Mouse (Mus musculus) MEL (cell line): Measurements from ENCODE around the gene Tmem144. TPM values are rescaled to one million over a fixed set of nuclear protein-coding genes. Genes with fewer than 3 reads are reported as not detected.

Experiments
- DNase-seq: peaks from one replicate; pipeline ENCODE4 v3.0.0; 2011; ENCODE audit warnings: low read depth, low spot score
- H3K27ac ChIP-seq: 2 replicates; pipeline ENCODE4 v1.5.1; 2012; ENCODE audit warnings: low read depth, mild to moderate bottlenecking, control low read depth, low read length, moderate library complexity; ENCODE audit not compliant: control insufficient read depth
- H3K27me3 ChIP-seq, 2 experiments: fragments of 150-350 bp in 1 of 2; sonication (generic) in 1 of 2; 2 replicates each; pipeline ENCODE4 v1.6.1; 2012; ENCODE audit warnings: low read length in 2 of 2, mild to moderate bottlenecking in 2 of 2, improper control_type of control experiment in 1 of 2, moderate library complexity in 1 of 2; ENCODE audit not compliant: insufficient read depth in 2 of 2, control insufficient read depth in 1 of 2
- H3K36me3 ChIP-seq, 2 experiments: 2 replicates each; pipeline ENCODE4 v1.6.1; 2012 to 2014; ENCODE audit warnings: low read length in 2 of 2, improper control_type of control experiment in 1 of 2, inconsistent platforms in 1 of 2, mild to moderate bottlenecking in 1 of 2; ENCODE audit not compliant: insufficient read depth in 2 of 2, control insufficient read depth in 1 of 2
- H3K4me1 ChIP-seq, 2 experiments: fragments of 150-350 bp in 1 of 2; sonication (generic) in 1 of 2; 2 replicates each; pipeline ENCODE4 v1.6.1; 2012; ENCODE audit warnings: low read length in 2 of 2, improper control_type of control experiment in 1 of 2, mild to moderate bottlenecking in 1 of 2; ENCODE audit not compliant: insufficient read depth in 2 of 2, control insufficient read depth in 1 of 2
- H3K4me3 ChIP-seq, 2 experiments: fragments of 150-350 bp in 1 of 2; sonication (generic) in 1 of 2; 2 replicates each; pipeline ENCODE4 v1.5.1; 2012; ENCODE audit warnings: low read depth in 2 of 2, low read length in 2 of 2, mild to moderate bottlenecking in 2 of 2, moderate library complexity in 2 of 2, control low read depth in 1 of 2, improper control_type of control experiment in 1 of 2; ENCODE audit not compliant: control insufficient read depth in 1 of 2, insufficient read depth in 1 of 2
- H3K79me2 ChIP-seq: 2 replicates; pipeline ENCODE4 v1.6.1; 2012; ENCODE audit warnings: mild to moderate bottlenecking, low read length, moderate library complexity; ENCODE audit not compliant: control insufficient read depth, poor library complexity, insufficient read depth
- H3K9ac ChIP-seq: 2 replicates; pipeline ENCODE4 v1.6.1; 2012; ENCODE audit warnings: low read depth, mild to moderate bottlenecking, control low read depth, low read length, moderate library complexity; ENCODE audit not compliant: control insufficient read depth, poor library complexity, severe bottlenecking
- H3K9me3 ChIP-seq: fragments of 150-350 bp; sonication (generic); replicated peaks from 2 replicates; pipeline ENCODE4 v1.6.1; 2012; ENCODE audit warnings: mild to moderate bottlenecking, low read length, improper control_type of control experiment, moderate library complexity; ENCODE audit not compliant: insufficient read depth
- BHLHE40 ChIP-seq: IDR thresholded peaks from 2 replicates; pipeline ENCODE4 v1.6.1; 2012; ENCODE audit warnings: low read depth, mild to moderate bottlenecking, inconsistent platforms, low read length, improper control_type of control experiment, borderline replicate concordance
- CHD1 ChIP-seq: IDR thresholded peaks from 2 replicates; pipeline ENCODE4 v1.6.1; 2012; ENCODE audit warnings: low read depth, mild to moderate bottlenecking, inconsistent platforms, low read length, improper control_type of control experiment
- CTCF ChIP-seq, 3 experiments: IDR thresholded peaks in 2 of 3; conservative IDR thresholded peaks in 1 of 3; 2 replicates each; pipeline ENCODE4 v1.5.1; 2011 to 2012; ENCODE audit warnings: low read length in 3 of 3, low read depth in 2 of 3, mild to moderate bottlenecking in 2 of 3, improper control_type of control experiment in 1 of 3, inconsistent platforms in 1 of 3, mixed read lengths in 1 of 3, moderate library complexity in 1 of 3; ENCODE audit not compliant: control insufficient read depth in 1 of 3, insufficient read depth in 1 of 3, poor library complexity in 1 of 3, severe bottlenecking in 1 of 3
- ELF1 ChIP-seq: IDR thresholded peaks from 2 replicates; pipeline ENCODE4 v1.6.1; 2014; ENCODE audit warnings: low read depth, mild to moderate bottlenecking, inconsistent platforms, low read length, improper control_type of control experiment, moderate library complexity
- EP300 ChIP-seq, 2 experiments: IDR thresholded peaks; 2 replicates each; pipeline ENCODE4 v1.6.1; 2011; ENCODE audit warnings: improper control_type of control experiment in 2 of 2, low read length in 2 of 2, low read depth in 1 of 2, mild to moderate bottlenecking in 1 of 2
- HCFC1 ChIP-seq: IDR thresholded peaks from 2 replicates; pipeline ENCODE4 v1.6.1; 2012; ENCODE audit warnings: low read depth, mild to moderate bottlenecking, inconsistent platforms, low read length, improper control_type of control experiment, moderate library complexity
- JUND ChIP-seq: IDR thresholded peaks from 2 replicates; pipeline ENCODE4 v1.6.1; 2011; ENCODE audit warnings: low read depth, mild to moderate bottlenecking, improper control_type of control experiment, low read length
- KAT2A ChIP-seq: conservative IDR thresholded peaks from 2 replicates; pipeline ENCODE4 v1.6.1; 2012; ENCODE audit warnings: low read depth, low read length, improper control_type of control experiment, inconsistent platforms
- MAFK ChIP-seq: IDR thresholded peaks from 2 replicates; pipeline ENCODE4 v1.6.1; 2011; ENCODE audit warnings: low read depth, mild to moderate bottlenecking, low read length, improper control_type of control experiment, borderline replicate concordance
- MAX ChIP-seq: IDR thresholded peaks from 2 replicates; pipeline ENCODE4 v1.6.1; 2011; ENCODE audit warnings: low read length, improper control_type of control experiment
- MAZ ChIP-seq: IDR thresholded peaks from 2 replicates; pipeline ENCODE4 v1.6.1; 2012; ENCODE audit warnings: low read depth, mild to moderate bottlenecking, inconsistent platforms, low read length, improper control_type of control experiment
- MEF2A ChIP-seq: IDR thresholded peaks from 2 replicates; pipeline ENCODE4 v1.6.1; 2014; ENCODE audit warnings: low read depth, mild to moderate bottlenecking, inconsistent platforms, low read length, improper control_type of control experiment; ENCODE audit not compliant: poor library complexity, insufficient replicate concordance, severe bottlenecking; ENCODE audit errors: extremely low read depth
- NRF1 ChIP-seq: IDR thresholded peaks from 2 replicates; pipeline ENCODE4 v1.6.1; 2014; ENCODE audit warnings: low read depth, mild to moderate bottlenecking, inconsistent platforms, low read length, improper control_type of control experiment, moderate library complexity; ENCODE audit not compliant: poor library complexity, insufficient read depth, severe bottlenecking
- SIN3A ChIP-seq: IDR thresholded peaks from 2 replicates; pipeline ENCODE4 v1.6.1; 2012; ENCODE audit warnings: low read length, improper control_type of control experiment, inconsistent platforms
- SMC3 ChIP-seq: IDR thresholded peaks from 2 replicates; pipeline ENCODE4 v1.6.1; 2011; ENCODE audit warnings: low read depth, low read length, improper control_type of control experiment
- TAL1 ChIP-seq: IDR thresholded peaks from 2 replicates; pipeline ENCODE4 v1.6.1; 2012; ENCODE audit warnings: mild to moderate bottlenecking, inconsistent platforms, low read length, moderate library complexity, mixed read lengths
- TBP ChIP-seq: IDR thresholded peaks from 2 replicates; pipeline ENCODE4 v1.8.0; 2011; ENCODE audit warnings: low read depth, low read length, improper control_type of control experiment
- UBTF ChIP-seq: IDR thresholded peaks from 2 replicates; pipeline ENCODE4 v1.6.1; 2012; ENCODE audit warnings: low read depth, mild to moderate bottlenecking, inconsistent platforms, low read length, improper control_type of control experiment, moderate library complexity, borderline replicate concordance; ENCODE audit not compliant: insufficient read depth
- ZC3H11A ChIP-seq: IDR thresholded peaks from 2 replicates; pipeline ENCODE4 v1.6.1; 2012; ENCODE audit warnings: low read depth, mild to moderate bottlenecking, inconsistent platforms, low read length, improper control_type of control experiment
- ZNF384 ChIP-seq: IDR thresholded peaks from 2 replicates; pipeline ENCODE4 v1.6.1; 2012; ENCODE audit warnings: low read depth, mild to moderate bottlenecking, inconsistent platforms, low read length, improper control_type of control experiment
- polyA plus RNA-seq, 2 experiments: library from polyadenylated mRNA; stranded (reverse) in 1 of 2; unstranded in 1 of 2; fragments of >175 nt in 1 of 2; fragments of >200 nt in 1 of 2; gene quantifications; 2 replicates each; pipeline versions ENCODE4 v1.2.1 to v1.2.4; 2012; ENCODE audit warnings: low replicate concordance in 2 of 2, low read depth in 1 of 2; ENCODE audit not compliant: insufficient read length in 2 of 2, insufficient read depth in 1 of 2, missing spikeins in 1 of 2
- total RNA-seq: library from RNA; depleted of rRNA; stranded (reverse); fragments of 300-350 nt; gene quantifications from 2 replicates; pipeline ENCODE4 v1.2.3, GENCODE M21; 2012

The Tmem144 gene
- total and polyA plus RNA-seq, 3 experiments: 0.04 to 0.25 TPM; not detected in 1

DNA sequence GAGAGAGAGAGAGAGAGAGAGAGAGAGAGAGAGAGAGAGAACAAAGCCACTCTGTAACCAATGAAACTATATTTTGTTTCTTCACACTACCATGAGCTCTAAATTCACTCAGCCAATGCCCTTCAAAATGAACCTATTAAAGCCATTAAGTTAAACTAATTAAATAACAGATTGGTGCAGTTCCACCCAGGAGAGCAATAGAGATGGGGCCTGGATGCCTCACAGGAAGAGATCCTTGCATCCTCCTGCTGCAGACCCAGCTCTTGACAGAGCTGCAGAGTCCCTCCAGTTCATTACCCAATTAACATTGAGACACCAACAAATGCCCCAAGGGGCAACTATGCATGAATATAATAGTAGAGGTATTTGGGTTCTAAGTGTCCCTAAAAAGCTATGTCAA, 23.3 kb downstream of the Tmem144 start:
- Histone ChIP-seq H3K36me3 (no peaks in the 10 kb centered on the region), H3K4me1 (peaks cover 0 to 6% of the 10 kb centered on the region in 2 experiments; a peak in 2 of 4 replicates), H3K27ac (no peak overlapping the region), H3K27me3 (0 out of 4 replicates have a peak, but pooled peaks cover 0 to 2% of the 10 kb centered on the region in 2 experiments), H3K9me3 (no peaks in the 10 kb centered on the region), H3K9ac (no peak overlapping the region), H3K79me2 (no peaks in the 10 kb centered on the region), H3K4me3 (no peak overlapping the region)
- no peak for DNase-seq
- TF ChIP-seq HCFC1 (no peak), MEF2A (no peak), ZC3H11A (no peak)

- Histone ChIP-seq H3K9ac (no peak overlapping the region), H3K9me3 (no peaks in the 10 kb centered on the region), H3K27me3 (no peaks in the 10 kb centered on the region), H3K27ac (no peak overlapping the region), H3K79me2 (no peaks in the 10 kb centered on the region), H3K4me1 (peaks cover 0 to 6% of the 10 kb centered on the region in 2 experiments; a peak in 2 of 4 replicates)
- TF ChIP-seq NRF1 (no peak), SIN3A (no peak), TAL1 (no peak), KAT2A (no peak), BHLHE40 (no peak)
- TF ChIP-seq, all 39 proteins: peak for 0
- Histone ChIP-seq H3K4me3 (no peak overlapping the region), H3K36me3 (no peaks in the 10 kb centered on the region)
- DNase-seq: no peak
Measured at GRCm38 (mm10) chr3:79825067-79825780, 27.3 kb downstream of the Tmem144 start.

GRCm38 (mm10) chr3:79823176-79823575, 29.4 kb downstream of the Tmem144 start:
- H3K36me3 ChIP-seq: no peaks in the 10 kb centered on the region
- H3K9ac ChIP-seq: no peak overlapping the region
- H3K4me1 ChIP-seq: peaks cover 0 to 6% of the 10 kb centered on the region in 2 experiments; a peak in 2 of 4 replicates
- DNase-seq: no peak
- H3K27me3 ChIP-seq: no peaks in the 10 kb centered on the region
- TF ChIP-seq UBTF (no peak), JUND (no peak), EP300 (IDR thresholded peaks at IDR 0.05; ENCODE audit: low read depth in 1 of 2, low read length in 2 of 2) (no peak), ZNF384 (no peak), CTCF (IDR thresholded peaks at IDR 0.05 in 2 of 3, conservative IDR thresholded peaks at IDR 0.05 in 1 of 3; ENCODE audit: control insufficient read depth in 1 of 3, insufficient read depth in 1 of 3, low read depth in 2 of 3, low read length in 3 of 3, poor library complexity in 1 of 3, severe bottlenecking in 1 of 3) (no peak), CHD1 (no peak), MAFK (no peak), TBP (no peak), ELF1 (no peak), SMC3 (no peak), MAZ (no peak), MAX (no peak)
- no peaks in the 10 kb centered on the region for H3K9me3 ChIP-seq
- no peaks in the 10 kb centered on the region for H3K79me2 ChIP-seq
- H3K4me3 ChIP-seq: no peak overlapping the region
- no peak overlapping the region for H3K27ac ChIP-seq
